Mouse (Mus musculus) MN1 (cell line): ENCODE measurements at regions not wholly inside any gene's neighbourhood (a gene's known extent, or its start where the extent isn't known, plus 50 kb on each side); places are given as distances from the start of the nearest gene placed in this dataset.

ENCODE experiments used
- DNase-seq: peaks from one replicate; pipeline ENCODE4 v3.0.0-alpha.2; 2016; ENCODE audit warnings: low spot score

GRCm38 (mm10) chr10:46826639-46827038 is 1249.0 kb downstream of the Hace1 start:
- DNase-seq = no peak

- DNase-seq = peak; percentile 71
Observed at GRCm38 (mm10) chr10:46827109-46827812, 1249.6 kb downstream of the Hace1 start.

- no peak for DNase-seq
Observed at GRCm38 (mm10) chr10:46828164-46828563, 1250.5 kb downstream of the Hace1 start.

GRCm38 (mm10) chr10:46845578-46846314 is 1268.1 kb downstream of the Hace1 start:
- no peak for DNase-seq
